Mouse (Mus musculus) skeletal muscle tissue, adult 2 months (tissue): ENCODE data around the gene Trim71.

Experiments
- DNase-seq: peaks from one replicate; pipeline ENCODE4 v3.0.0-alpha.2; 2012; ENCODE audit warnings: low read depth, low spot score

The Trim71 gene

GRCm38 (mm10) chr9:114486808-114487207 lies 77.4 kb downstream of the Trim71 start:
- no peak for DNase-seq

GRCm38 (mm10) chr9:114484771-114485170 lies 79.4 kb downstream of the Trim71 start:
- no peak for DNase-seq

GRCm38 (mm10) chr9:114480940-114481339 lies 83.2 kb downstream of the Trim71 start:
- DNase-seq = no peak

- DNase-seq = no peak
Measured at GRCm38 (mm10) chr9:114477019-114477418, 87.2 kb downstream of the Trim71 start.

- no peak for DNase-seq
Measured at GRCm38 (mm10) chr9:114471892-114472291, 92.3 kb downstream of the Trim71 start.

- no peak for DNase-seq
Measured at GRCm38 (mm10) chr9:114468701-114469100, 95.5 kb downstream of the Trim71 start.

GRCm38 (mm10) chr9:114468217-114468616 lies 96.0 kb downstream of the Trim71 start:
- no peak for DNase-seq

- no peak for DNase-seq
Measured at GRCm38 (mm10) chr9:114466871-114467270, 97.3 kb downstream of the Trim71 start.

- DNase-seq = no peak
Measured at GRCm38 (mm10) chr9:114465442-114465841, 98.7 kb downstream of the Trim71 start.

GRCm38 (mm10) chr9:114462569-114462968 lies 101.6 kb downstream of the Trim71 start:
- DNase-seq = no peak

- DNase-seq = no peak
Measured at GRCm38 (mm10) chr9:114458436-114458835, 105.7 kb downstream of the Trim71 start.
